Mouse (Mus musculus) stomach, embryonic 14.5 days (tissue): ENCODE results near the gene Ms4a4b. TPM values are rescaled to one million over a fixed set of nuclear protein-coding genes. Genes with fewer than 3 reads are reported as not detected.
"Not testable (repeated sequence)": the region's sequence is repeated elsewhere in the genome, so short reads cannot be mapped to it uniquely, and the experiment has no call there.

ENCODE experiments used
- ATAC-seq: fragments of 200-750 bp; cut with Nextera tagmentation; 2 replicates; pipeline ENCODE4 v1.8.0; 2017; ENCODE audit warnings: low read depth, moderate TSS enrichment; ENCODE audit not compliant: insufficient number of reproducible peaks, insufficient read depth, low FRiP score
- H3K27ac ChIP-seq: fragments of 300-500 bp; sonication (generic); 2 replicates; pipeline ENCODE4 v1.5.1; 2014; ENCODE audit warnings: mild to moderate bottlenecking, low read length, moderate library complexity, mixed read lengths
- H3K27me3 ChIP-seq: fragments of 300-500 bp; sonication (generic); 2 replicates; pipeline ENCODE4 v1.6.1; 2014; ENCODE audit warnings: low read length, control low read depth, mixed read lengths; ENCODE audit not compliant: control insufficient read depth, insufficient read depth
- H3K36me3 ChIP-seq: fragments of 300-500 bp; sonication (generic); 2 replicates; pipeline ENCODE4 v1.6.1; 2014; ENCODE audit warnings: mild to moderate bottlenecking, control low read depth, low read length, moderate library complexity, mixed read lengths; ENCODE audit not compliant: control insufficient read depth, insufficient read depth
- H3K4me1 ChIP-seq: fragments of 300-500 bp; sonication (generic); 2 replicates; pipeline ENCODE4 v1.6.1; 2014; ENCODE audit warnings: low read length, control low read depth, mixed read lengths; ENCODE audit not compliant: control insufficient read depth, insufficient read depth
- H3K4me2 ChIP-seq: fragments of 300-500 bp; sonication (generic); replicated peaks from 2 replicates; pipeline ENCODE4 v1.6.1; 2014; ENCODE audit warnings: low read depth, low read length, control low read depth
- H3K4me3 ChIP-seq: fragments of 300-500 bp; sonication (generic); 2 replicates; pipeline ENCODE4 v1.5.1; 2014; ENCODE audit warnings: low read depth, low read length, control low read depth
- H3K9ac ChIP-seq: fragments of 300-500 bp; sonication (generic); replicated peaks from 2 replicates; pipeline ENCODE4 v1.6.1; 2014; ENCODE audit warnings: low read depth, mild to moderate bottlenecking, control low read depth, low read length, moderate library complexity, mixed read lengths
- H3K9me3 ChIP-seq: fragments of 300-500 bp; sonication (generic); 2 replicates; pipeline ENCODE4 v1.6.1; 2016; ENCODE audit warnings: low read depth, low read length, control low read depth; ENCODE audit not compliant: control insufficient read depth
- WGBS: fragments of 180-500 bp; shearing (Covaris S2); extraction: QIAGEN DNeasy Blood & Tissue Kit; methylation state at CpG from one replicate; pipeline ENCODE4 v1.1.7; 2014; 5-methylcytosine and 5-hydroxymethylcytosine counted together
- polyA plus RNA-seq: library from polyadenylated mRNA; unstranded; fragments of >200 nt; fragmentation: Nextera tagmentation; extraction: Ambion mirVana; gene quantifications from 2 replicates; pipeline ENCODE4 v1.2.1, GENCODE M21; 2014

Ms4a4b gene
- polyA plus RNA-seq, 1 experiment from 2014 or later = 0.77 TPM

GRCm38 (mm10) chr19:11431209-11431608 is 12.1 kb upstream of the Ms4a4b start:
- H3K36me3 ChIP-seq = not testable (repeated sequence)
- WGBS = 83% methylated on average over 1 of the region's 1 CpGs

GRCm38 (mm10) chr19:11435058-11435834 is 8.1 kb upstream of the Ms4a4b start:
- H3K9ac ChIP-seq = no peak overlapping the region
- WGBS = 84% methylated on average over 4 of the region's 4 CpGs
- H3K4me2 ChIP-seq = no peak overlapping the region
- no peaks in the 10 kb centered on the region for H3K27me3 ChIP-seq
- H3K4me1 ChIP-seq = no peaks in the 10 kb centered on the region
- no peak overlapping the region for H3K27ac ChIP-seq
- no peak overlapping the region for H3K4me3 ChIP-seq
- H3K9me3 ChIP-seq = no peaks in the 10 kb centered on the region
- H3K36me3 ChIP-seq = no peaks in the 10 kb centered on the region
- ATAC-seq = no peak

More at GRCm38 (mm10) chr19:11431209-11431608, 12.1 kb upstream of the Ms4a4b start:
- H3K4me1 ChIP-seq, H3K4me3 ChIP-seq, H3K4me2 ChIP-seq, H3K9ac ChIP-seq, H3K9me3 ChIP-seq, H3K27me3 ChIP-seq, H3K27ac ChIP-seq, ATAC-seq: not testable (repeated sequence)

GRCm38 (mm10) chr19:11443964-11444363 is 611 bp downstream of the Ms4a4b start:
- Histone ChIP-seq H3K4me2 (no peak overlapping the region), H3K9me3 (no peaks in the 10 kb centered on the region), H3K27ac (no peak overlapping the region), H3K36me3 (no peaks in the 10 kb centered on the region), H3K4me3 (no peak overlapping the region), H3K4me1 (no peaks in the 10 kb centered on the region), H3K27me3 (no peaks in the 10 kb centered on the region), H3K9ac (no peak overlapping the region)
- ATAC-seq = no peak
- WGBS = 76% methylated on average over 5 of the region's 5 CpGs

GRCm38 (mm10) chr19:11447238-11447637 is 3.9 kb downstream of the Ms4a4b start:
- H3K4me2 ChIP-seq = no peak overlapping the region
- WGBS = 88% methylated on average over 2 of the region's 2 CpGs
- ATAC-seq = no peak
- H3K4me3 ChIP-seq = no peak overlapping the region
- no peaks in the 10 kb centered on the region for H3K9me3 ChIP-seq
- H3K4me1 ChIP-seq = no peaks in the 10 kb centered on the region
- H3K27ac ChIP-seq = no peak overlapping the region
- no peaks in the 10 kb centered on the region for H3K36me3 ChIP-seq
- H3K9ac ChIP-seq = no peak overlapping the region
- H3K27me3 ChIP-seq = no peaks in the 10 kb centered on the region

- WGBS = 90% methylated on average over 3 of the region's 4 CpGs
- not testable (repeated sequence) for H3K9me3 ChIP-seq
These were observed 15.7 kb downstream of the Ms4a4b start for GRCm38 (mm10) chr19:11459041-11459440.

GRCm38 (mm10) chr19:11464795-11465194 is 21.4 kb downstream of the Ms4a4b start:
- not testable (repeated sequence) for H3K9me3 ChIP-seq, H3K9ac ChIP-seq, H3K27me3 ChIP-seq, H3K4me1 ChIP-seq, H3K4me3 ChIP-seq, ATAC-seq, H3K27ac ChIP-seq, H3K36me3 ChIP-seq, H3K4me2 ChIP-seq
- 50% methylated on average over 1 of the region's 1 CpGs for WGBS

More at GRCm38 (mm10) chr19:11459041-11459440, 15.7 kb downstream of the Ms4a4b start:
- H3K4me1 ChIP-seq, H3K9ac ChIP-seq, H3K36me3 ChIP-seq, H3K4me2 ChIP-seq, ATAC-seq, H3K27ac ChIP-seq, H3K4me3 ChIP-seq, H3K27me3 ChIP-seq: not testable (repeated sequence)

GRCm38 (mm10) chr19:11466471-11466870 is 23.1 kb downstream of the Ms4a4b start:
- Histone ChIP-seq H3K4me1 (no peaks in the 10 kb centered on the region), H3K4me2 (no peak overlapping the region), H3K9me3 (no peaks in the 10 kb centered on the region), H3K27me3 (no peaks in the 10 kb centered on the region), H3K36me3 (no peaks in the 10 kb centered on the region), H3K27ac (no peak overlapping the region), H3K9ac (no peak overlapping the region), H3K4me3 (no peak overlapping the region)
- no peak for ATAC-seq
- 46% methylated on average over 5 of the region's 5 CpGs for WGBS

GRCm38 (mm10) chr19:11468361-11468760 is 25.0 kb downstream of the Ms4a4b start:
- not testable (repeated sequence) for H3K4me2 ChIP-seq, H3K36me3 ChIP-seq, H3K9me3 ChIP-seq, ATAC-seq, H3K27me3 ChIP-seq, H3K27ac ChIP-seq, H3K9ac ChIP-seq, H3K4me3 ChIP-seq, H3K4me1 ChIP-seq
- WGBS = 56% methylated on average over 1 of the region's 1 CpGs

- not testable (repeated sequence) for H3K27ac ChIP-seq, H3K4me3 ChIP-seq, H3K36me3 ChIP-seq, H3K27me3 ChIP-seq, ATAC-seq, H3K4me1 ChIP-seq, H3K4me2 ChIP-seq, H3K9ac ChIP-seq, H3K9me3 ChIP-seq
- 72% methylated on average over 4 of the region's 4 CpGs for WGBS
These were observed 25.9 kb downstream of the Ms4a4b start, which contains the start of gene Ms4a6c for GRCm38 (mm10) chr19:11469215-11469614. Gene Ms4a6c (plus strand): TSS chr19:11469366.
